Mouse (Mus musculus): Measurements from ENCODE around the gene Rtn4r.
"Not testable (repeated sequence)": the region's sequence is repeated elsewhere in the genome, so short reads cannot be mapped to it uniquely, and the experiment has no call there.

Gene Rtn4r

GRCm38 (mm10) chr16:18159255-18159654 lies 31.8 kb downstream of the Rtn4r start:
- no peak for DNase-seq

DNA sequence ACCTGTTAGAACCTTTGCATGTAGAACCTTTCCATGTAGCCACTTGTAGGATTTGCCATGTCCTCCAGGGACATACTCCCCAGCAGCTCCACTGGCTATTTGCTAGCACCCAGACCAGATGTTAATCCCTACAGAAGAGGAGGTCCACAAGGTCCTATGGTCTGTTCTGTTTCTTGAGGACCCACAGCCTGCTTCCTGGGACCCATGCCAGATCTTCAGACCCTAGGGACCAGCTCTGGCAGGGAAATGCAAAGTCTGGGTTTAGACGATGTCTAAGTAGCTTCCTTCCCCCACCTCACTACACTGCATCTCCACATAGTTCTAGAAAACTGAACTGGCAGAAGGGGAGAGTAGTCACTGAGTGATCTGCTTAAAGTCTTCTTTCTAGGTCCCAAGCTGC lies 32.3 kb downstream of the Rtn4r start:
- no peak for DNase-seq

DNA sequence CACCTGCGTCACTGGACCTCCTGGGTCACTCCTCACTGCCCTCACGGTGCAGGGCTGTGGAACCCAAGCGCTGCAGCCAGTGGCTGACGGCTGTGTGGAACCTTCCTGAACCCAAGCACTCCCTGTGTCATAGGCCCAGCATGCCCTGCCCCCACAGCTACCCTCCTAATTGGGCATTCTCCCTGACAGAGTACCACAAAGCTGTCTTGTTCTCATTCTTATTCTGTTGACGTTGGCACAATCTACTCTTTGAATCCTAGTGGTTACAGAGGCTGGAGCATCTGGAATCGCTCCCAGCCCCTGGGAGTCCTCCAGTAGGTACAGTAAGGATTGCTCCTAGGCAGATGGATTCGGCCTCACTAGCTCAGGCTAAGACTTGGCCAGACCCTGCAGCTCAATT lies 33.1 kb downstream of the Rtn4r start:
- DNase-seq: no peak

DNA sequence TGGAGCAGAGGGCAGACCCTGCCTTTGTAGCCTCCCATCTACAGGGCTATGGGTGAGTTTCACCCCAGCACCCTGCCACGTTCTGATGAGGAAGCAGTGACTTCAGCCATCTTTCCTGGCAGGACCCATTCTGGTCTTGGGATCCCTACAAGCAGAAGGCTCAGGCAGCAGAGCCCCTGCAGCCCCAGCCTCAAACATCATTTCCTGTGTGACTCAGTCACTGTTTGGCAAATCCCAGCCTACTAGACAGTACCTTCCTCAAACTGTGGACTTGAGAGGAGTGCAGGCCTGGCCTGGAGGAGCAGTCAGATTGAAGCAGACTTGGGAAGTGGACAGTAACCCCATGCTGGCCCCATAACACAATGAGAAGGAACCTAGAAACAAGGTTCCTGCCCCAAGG lies 33.7 kb downstream of the Rtn4r start:
- DNase-seq: no peak

- no peak for DNase-seq
Measured at GRCm38 (mm10) chr16:18164642-18165238, 37.3 kb downstream of the Rtn4r start.

DNA sequence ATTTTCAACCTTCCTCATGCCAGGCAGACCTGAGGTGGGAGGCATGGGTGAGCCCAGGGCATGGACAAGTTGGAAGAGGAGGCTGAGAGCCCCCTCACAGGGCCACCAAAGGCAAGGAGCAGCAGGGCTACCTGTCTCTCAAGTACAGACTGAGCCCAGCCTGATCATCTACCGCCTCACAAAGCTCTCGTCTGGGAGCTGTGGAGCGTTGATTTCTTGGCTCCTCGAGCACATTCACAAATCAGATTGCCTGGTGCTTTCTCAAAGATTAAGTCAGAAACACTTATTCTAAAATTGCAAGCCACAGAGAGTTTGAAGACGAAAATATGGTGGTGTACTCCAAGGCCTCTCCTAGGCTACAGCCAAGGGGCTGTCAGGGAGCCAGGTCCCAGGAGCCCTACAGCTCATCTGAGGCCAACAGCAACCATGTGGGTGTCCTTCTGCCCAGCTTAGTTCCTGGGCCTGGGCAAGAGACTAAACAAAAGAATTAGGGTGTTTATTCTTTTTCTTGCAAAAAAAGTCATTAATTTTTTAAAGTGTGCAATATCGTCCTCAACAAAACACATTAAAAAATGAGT lies 39.3 kb downstream of the Rtn4r start:
- no peak for DNase-seq

DNA sequence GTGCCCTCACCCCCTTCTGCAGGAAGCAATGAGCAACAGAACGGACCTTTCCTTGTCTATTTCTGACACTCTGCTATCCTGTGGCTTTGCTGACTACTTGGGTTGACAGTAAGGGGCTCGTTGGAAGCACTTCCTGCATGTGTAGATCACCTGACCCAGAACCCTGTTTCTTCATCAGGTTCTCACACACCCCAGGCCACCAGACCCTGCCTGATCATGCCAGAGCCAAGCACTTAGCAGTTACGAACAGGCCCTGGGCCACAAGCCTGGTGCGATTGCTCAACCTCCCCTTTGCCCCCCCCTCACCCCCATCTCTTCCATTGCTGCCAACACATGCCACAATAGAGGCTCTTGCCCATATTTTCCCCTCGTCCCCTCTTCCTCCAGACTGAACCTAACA lies 41.7 kb downstream of the Rtn4r start:
- no peak for DNase-seq

DNA sequence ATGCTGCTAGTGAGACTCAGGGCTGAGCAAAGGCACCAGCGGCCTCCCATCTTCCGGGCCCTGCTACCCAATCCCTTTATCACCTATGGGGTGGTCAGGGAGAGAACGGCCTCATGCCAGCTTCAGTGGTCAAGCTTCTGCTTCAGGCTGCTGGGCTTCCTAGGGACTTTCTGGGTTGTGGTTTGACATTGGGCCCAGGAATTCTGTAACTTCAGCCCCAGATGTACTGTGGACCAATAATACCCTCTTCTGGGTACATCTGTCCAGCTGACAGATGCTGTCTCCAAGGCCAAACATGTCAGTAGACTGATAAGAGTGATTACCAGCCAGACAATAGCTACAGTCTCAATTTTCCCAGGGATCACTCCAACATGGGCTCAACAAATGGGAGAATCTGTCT lies 42.3 kb downstream of the Rtn4r start:
- DNase-seq: no peak

DNA sequence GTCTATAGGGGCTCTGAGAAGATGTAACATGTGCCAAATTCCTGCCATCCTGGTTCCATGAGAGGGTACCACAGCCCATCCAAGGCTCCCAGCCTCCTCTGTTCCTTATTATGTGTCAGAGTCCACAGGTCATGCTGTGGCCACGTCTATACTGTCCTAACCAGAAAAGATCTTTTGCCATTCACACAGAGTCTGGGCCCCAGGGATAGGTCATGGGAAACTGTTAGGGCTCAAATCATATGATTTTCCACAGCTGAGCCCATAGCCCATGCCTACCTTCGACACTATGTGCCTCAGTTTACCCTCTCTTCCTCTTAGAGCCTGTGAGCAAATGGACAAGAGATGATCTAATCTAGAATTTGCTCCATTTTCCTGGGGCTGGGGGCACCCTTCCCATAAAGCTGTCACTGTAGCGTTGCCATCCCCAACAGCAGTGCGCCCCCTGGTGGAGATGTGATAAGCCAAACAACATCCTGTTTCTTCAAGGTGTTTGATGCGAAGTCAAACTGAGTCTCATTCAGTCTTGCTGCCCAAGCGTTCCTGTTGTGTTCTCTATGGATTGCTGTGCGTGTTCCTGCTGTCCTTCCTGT lies 44.9 kb downstream of the Rtn4r start:
- peak; percentile 97 for DNase-seq

GRCm38 (mm10) chr16:18173231-18173630 lies 45.8 kb downstream of the Rtn4r start:
- DNase-seq: no peak

GRCm38 (mm10) chr16:18173788-18174187 lies 46.3 kb downstream of the Rtn4r start:
- DNase-seq: no peak

DNA sequence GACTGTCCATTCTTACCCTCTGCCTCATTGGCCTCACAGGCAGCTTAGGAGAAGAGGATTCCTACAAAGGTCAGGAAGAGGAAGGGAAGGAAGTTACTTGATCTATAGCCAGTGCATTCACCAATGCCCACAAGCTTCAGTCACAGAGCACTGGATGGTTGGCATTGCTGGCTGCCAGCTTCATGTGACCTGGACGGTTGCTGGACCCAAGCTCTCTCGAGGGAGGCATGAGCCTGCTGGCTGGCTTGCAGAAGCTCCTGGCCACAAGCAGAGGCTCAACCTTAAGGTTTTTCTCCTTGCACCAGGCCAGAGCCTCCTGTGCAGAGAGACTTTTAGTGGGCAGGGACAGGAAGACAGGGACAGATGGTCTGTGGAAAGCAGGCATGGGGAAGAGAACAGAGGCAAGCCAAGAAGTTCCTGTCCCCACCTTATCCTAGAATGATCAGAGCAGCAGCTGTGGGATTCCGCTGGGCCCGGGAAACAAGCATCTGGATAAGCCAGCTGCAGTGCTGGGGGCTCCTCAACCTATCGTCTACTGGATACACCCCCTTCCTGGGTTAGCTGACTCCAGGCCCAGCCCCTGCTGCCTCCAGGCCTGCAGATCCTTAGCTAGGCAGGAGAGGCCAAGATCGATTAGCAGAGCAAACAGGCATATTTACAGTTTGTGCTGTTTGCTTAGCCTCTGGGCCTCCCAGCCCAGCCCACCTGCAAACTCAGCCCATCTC lies 48.5 kb downstream of the Rtn4r start:
- no peak for DNase-seq

GRCm38 (mm10) chr16:18176758-18177157 lies 49.3 kb downstream of the Rtn4r start:
- DNase-seq: no peak

GRCm38 (mm10) chr16:18179591-18179990 lies 52.1 kb downstream of the Rtn4r start:
- no peak for DNase-seq

DNA sequence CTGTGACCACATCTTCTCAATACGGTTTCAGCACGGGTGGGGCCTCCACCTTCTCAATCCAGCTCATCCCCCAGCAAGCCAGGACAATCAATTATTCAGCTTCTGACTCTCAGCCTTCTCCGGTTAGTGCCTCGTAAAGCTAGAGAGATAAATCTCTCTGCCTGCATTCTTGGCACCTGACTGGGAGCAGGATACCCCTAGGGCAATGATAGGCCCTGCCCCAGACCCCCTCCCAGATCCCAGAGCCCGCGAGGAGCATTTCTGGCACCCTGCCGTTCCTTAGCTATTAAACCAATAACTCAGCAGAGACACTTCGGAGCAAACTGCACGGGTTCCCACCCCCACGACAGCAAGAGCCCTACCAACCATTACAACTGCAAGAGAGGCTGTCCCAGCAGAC lies 54.0 kb downstream of the Rtn4r start:
- DNase-seq: no peak

DNA sequence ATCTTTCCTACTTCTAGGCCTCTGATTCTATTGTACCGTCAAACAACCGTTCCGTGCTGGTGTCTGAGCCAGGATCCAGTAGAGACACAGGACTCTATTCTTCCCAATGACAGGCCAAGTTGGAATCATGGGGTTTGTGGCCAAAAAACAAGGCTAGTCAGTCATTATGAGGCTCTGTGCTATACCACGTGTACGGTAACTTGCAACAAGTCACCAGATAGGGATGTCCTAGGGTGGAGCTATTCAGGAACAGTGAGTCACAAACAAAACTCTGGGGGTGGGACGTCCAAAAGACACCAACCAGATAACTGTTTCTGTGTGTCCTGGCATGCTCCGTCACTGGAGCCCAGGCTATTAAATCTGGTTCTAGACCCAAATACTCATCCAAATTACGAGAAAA lies 55.3 kb downstream of the Rtn4r start:
- no peak for DNase-seq

DNA sequence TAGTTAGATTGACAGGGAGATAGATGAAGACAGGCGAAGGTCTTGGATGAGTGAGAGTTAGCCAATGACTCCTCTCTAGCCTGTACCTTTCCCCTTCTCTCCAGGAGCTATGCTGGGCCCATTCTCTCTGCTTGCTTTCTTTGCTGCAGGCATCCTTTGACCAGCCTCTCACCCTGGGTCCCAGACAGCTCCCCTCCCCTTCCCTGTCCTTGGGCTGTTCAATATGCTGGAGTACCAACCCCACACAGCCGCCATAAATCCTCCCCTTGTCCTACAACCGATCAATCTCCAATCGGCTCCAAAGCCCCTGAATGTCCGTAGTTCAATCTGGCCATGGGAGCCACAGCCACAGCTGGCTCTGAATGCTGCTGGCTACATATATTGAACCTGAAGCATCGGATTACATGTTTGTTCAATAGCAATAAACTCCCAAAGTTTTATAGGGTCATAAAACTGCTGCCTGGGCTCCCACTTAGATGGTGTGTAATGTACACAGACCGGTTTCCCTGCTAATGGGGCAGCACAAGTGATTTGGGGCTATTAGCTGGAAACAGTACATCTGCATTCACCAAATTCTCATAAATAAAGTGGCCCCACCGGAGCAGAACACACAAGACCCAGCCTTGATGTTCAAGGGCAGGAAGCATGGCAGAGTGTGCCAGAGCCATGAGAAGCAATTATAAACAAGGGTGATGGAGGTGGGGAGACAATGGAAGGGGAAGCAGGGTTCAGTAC lies 58.4 kb downstream of the Rtn4r start:
- DNase-seq: no peak

DNA sequence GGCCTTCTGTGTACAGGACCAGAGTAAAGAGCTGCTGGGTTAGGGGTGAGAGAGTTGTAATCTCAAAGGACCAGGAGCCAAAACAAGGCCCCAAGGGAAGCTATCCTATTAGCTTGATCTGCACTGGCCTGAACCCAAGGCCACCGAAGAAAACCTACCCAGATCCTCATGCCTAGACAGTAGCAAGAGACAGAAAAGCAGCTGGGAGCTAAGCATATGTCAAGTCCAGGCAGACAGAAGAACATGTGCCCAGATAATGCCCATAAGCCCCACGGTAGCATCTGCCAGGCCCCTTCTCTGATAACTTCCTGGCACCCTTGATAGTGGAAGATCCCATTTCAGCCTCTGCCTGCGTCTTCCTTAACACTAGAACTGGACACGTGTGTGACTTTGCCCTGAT lies 59.4 kb downstream of the Rtn4r start:
- DNase-seq: no peak

- DNase-seq: no peak
Measured at GRCm38 (mm10) chr16:18187221-18187620, 59.8 kb downstream of the Rtn4r start.

DNA sequence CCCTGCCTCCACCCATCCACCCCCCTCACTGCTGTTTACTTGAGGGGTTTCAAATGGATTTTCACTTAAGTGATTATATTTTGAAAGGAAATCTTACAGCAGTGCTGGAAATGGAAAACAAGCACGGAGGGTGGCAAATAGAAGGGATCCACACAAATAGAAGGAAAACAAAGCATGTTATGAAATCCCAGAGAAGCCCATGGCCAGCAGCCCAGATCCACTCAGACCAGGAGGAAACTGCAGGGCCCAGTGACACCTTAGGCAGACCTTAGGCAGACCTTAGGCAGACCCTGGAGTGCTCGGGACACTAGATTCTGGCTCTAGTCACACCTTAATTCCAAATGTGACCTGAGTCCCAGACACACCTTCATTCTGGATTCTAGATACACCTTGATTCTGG lies 63.6 kb downstream of the Rtn4r start:
- DNase-seq: no peak

DNA sequence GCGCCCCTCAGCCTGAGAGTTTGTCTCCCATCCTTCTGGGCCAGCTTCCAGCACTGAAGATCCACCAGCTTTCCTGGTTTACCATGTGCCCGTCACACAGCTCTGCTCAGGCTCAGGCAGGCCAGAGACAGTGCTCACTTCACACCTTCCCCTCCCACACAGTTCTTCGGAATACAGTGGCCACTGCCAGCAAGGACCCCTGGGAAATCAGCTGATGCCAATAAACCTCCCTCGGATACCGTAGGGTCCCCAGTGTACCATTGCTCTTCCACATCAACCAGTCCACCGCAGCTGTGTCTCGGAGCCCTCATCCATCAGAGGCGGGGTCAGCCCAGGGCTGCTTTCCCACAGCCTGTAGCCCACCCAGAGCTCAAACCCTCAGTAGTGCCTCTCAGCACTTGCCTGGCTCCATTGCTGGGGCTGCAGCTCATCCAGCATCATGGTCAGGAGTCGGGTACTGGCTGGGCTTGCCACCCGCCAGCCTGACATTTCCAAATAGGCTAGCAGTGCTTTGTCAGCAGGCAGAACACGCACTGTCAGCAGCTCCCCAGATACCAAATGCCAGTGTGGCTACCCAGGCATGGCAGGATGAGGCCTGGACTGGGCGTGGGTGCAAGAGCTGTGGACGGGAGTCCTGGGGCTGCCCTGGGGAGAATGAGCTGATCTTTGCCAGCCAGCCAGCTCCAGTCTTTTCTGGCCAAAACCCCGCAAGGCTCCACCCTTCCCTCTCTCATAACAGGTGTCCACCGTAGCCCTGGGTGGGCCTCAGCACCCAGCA lies 67.0 kb downstream of the Rtn4r start:
- no peak for DNase-seq

- peak; percentile 21 for DNase-seq
Measured at GRCm38 (mm10) chr16:18195068-18195467, 67.6 kb downstream of the Rtn4r start.

DNA sequence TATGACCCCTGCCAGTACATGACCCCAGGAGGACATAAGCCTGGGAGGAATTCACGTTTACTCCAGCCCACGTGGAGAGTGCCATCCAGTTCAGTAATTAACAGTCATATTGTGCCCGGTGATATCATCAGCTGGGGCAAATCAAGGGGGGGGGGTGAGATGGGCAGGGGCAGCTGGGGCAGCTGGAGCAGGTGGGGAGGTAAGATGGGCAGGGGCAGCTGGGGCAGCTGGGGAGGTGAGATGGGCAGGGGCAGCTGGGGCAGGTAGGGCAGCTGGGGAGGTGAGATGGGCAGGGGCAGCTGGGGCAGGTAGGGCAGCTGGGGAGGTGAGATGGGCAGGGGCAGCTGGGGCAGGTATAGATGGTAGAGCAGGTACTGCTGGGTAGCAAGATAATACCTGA lies 68.1 kb downstream of the Rtn4r start:
- not testable (repeated sequence) for DNase-seq
